Mouse (Mus musculus) brain, embryonic 14.5 days (tissue): ENCODE results near the gene Schip1.

Experiments used
- CTCF ChIP-seq: fragments of 200-500 bp; IDR thresholded peaks from 2 replicates; pipeline ENCODE4 v1.5.1; 2012; ENCODE audit warnings: inconsistent platforms, mild to moderate bottlenecking, moderate library complexity, borderline replicate concordance; ENCODE audit not compliant: insufficient read depth, insufficient read length; ENCODE audit errors: extremely low read depth
- POLR2A ChIP-seq: fragments of 200-500 bp; IDR thresholded peaks from 2 replicates; pipeline ENCODE4 v1.6.1; 2012; ENCODE audit warnings: mild to moderate bottlenecking, inconsistent platforms, borderline replicate concordance; ENCODE audit not compliant: poor library complexity, insufficient read depth, insufficient read length, severe bottlenecking; ENCODE audit errors: extremely low read depth

DNA sequence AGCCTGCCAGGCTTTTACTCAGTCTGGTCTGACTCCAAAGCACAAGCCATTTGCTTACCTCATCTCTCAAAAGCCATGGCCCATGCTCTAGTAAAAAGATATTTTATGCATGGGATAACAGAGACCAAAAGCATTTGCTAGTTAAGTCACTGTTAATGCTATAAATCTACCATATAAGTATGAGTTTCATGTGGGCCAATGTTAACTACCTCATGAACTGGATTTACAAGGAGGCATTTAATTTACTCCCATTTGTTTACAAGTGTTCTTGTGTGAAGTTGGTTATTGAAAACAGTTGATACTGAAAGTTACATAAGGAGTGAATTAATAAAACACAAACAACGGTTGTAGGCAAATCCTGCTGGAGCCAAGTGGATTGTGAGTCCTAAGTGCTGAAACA is 95.6 kb downstream of the Schip1 start:
- TF ChIP-seq CTCF (no peak), POLR2A (no peak)
